Mouse (Mus musculus) MEL (cell line): Measurements from ENCODE around the gene Isoc2b.

Experiments
- CHD2 ChIP-seq: IDR thresholded peaks from 2 replicates; pipeline ENCODE4 v1.6.1; 2011; ENCODE audit warnings: low read length, improper control_type of control experiment
- CTCF ChIP-seq, 3 experiments: IDR thresholded peaks in 2 of 3; conservative IDR thresholded peaks in 1 of 3; 2 replicates each; pipeline ENCODE4 v1.5.1; 2011 to 2012; ENCODE audit warnings: low read length in 3 of 3, low read depth in 2 of 3, mild to moderate bottlenecking in 2 of 3, improper control_type of control experiment in 1 of 3, inconsistent platforms in 1 of 3, mixed read lengths in 1 of 3, moderate library complexity in 1 of 3; ENCODE audit not compliant: control insufficient read depth in 1 of 3, insufficient read depth in 1 of 3, poor library complexity in 1 of 3, severe bottlenecking in 1 of 3
- GATA1 ChIP-seq: IDR thresholded peaks from 2 replicates; pipeline ENCODE4 v1.6.1; 2011; ENCODE audit warnings: low read depth, low read length, improper control_type of control experiment
- JUND ChIP-seq: IDR thresholded peaks from 2 replicates; pipeline ENCODE4 v1.6.1; 2011; ENCODE audit warnings: low read depth, mild to moderate bottlenecking, improper control_type of control experiment, low read length
- MAFK ChIP-seq: IDR thresholded peaks from 2 replicates; pipeline ENCODE4 v1.6.1; 2011; ENCODE audit warnings: low read depth, mild to moderate bottlenecking, low read length, improper control_type of control experiment, borderline replicate concordance
- MAX ChIP-seq: IDR thresholded peaks from 2 replicates; pipeline ENCODE4 v1.6.1; 2011; ENCODE audit warnings: low read length, improper control_type of control experiment
- MEF2A ChIP-seq: IDR thresholded peaks from 2 replicates; pipeline ENCODE4 v1.6.1; 2014; ENCODE audit warnings: low read depth, mild to moderate bottlenecking, inconsistent platforms, low read length, improper control_type of control experiment; ENCODE audit not compliant: poor library complexity, insufficient replicate concordance, severe bottlenecking; ENCODE audit errors: extremely low read depth
- POLR2A ChIP-seq, 2 experiments: IDR thresholded peaks; 2 replicates each; pipeline ENCODE4 v1.6.1; 2011 to 2012; ENCODE audit warnings: low read length in 2 of 2, mild to moderate bottlenecking in 2 of 2, control low read depth in 1 of 2, improper control_type of control experiment in 1 of 2, low read depth in 1 of 2, moderate library complexity in 1 of 2; ENCODE audit not compliant: control insufficient read depth in 1 of 2, insufficient read depth in 1 of 2, poor library complexity in 1 of 2
- RAD21 ChIP-seq: IDR thresholded peaks from 2 replicates; pipeline ENCODE4 v1.6.1; 2011; ENCODE audit warnings: mild to moderate bottlenecking, low read depth, low read length, improper control_type of control experiment
- SIN3A ChIP-seq: IDR thresholded peaks from 2 replicates; pipeline ENCODE4 v1.6.1; 2012; ENCODE audit warnings: low read length, improper control_type of control experiment, inconsistent platforms
- TAL1 ChIP-seq: IDR thresholded peaks from 2 replicates; pipeline ENCODE4 v1.6.1; 2012; ENCODE audit warnings: mild to moderate bottlenecking, inconsistent platforms, low read length, moderate library complexity, mixed read lengths
- ZC3H11A ChIP-seq: IDR thresholded peaks from 2 replicates; pipeline ENCODE4 v1.6.1; 2012; ENCODE audit warnings: low read depth, mild to moderate bottlenecking, inconsistent platforms, low read length, improper control_type of control experiment

DNA sequence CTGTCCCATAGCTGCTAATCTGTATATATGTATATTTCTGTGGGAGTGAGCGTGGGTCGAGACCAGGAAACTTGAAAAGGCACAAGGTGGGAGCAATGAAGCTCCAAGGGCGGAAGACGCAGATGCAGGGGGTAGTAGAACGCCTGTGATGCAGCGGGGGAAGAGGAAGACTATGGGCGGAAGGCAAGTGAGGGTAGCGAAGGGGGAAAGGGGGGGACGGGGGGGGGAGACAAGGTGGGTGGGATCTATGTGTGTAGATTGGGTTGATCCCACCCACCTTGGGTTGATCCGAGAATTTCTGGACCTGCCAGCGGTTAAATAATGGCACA is 30.4 kb upstream of the Isoc2b start:
- TF ChIP-seq MAFK = no peak
- no peak for TF ChIP-seq POLR2A (IDR thresholded peaks at IDR 0.05; ENCODE audit: control insufficient read depth in 1 of 2, insufficient read depth in 1 of 2, low read depth in 1 of 2, low read length in 2 of 2, poor library complexity in 1 of 2)
- no peak for TF ChIP-seq CTCF (IDR thresholded peaks at IDR 0.05 in 2 of 3, conservative IDR thresholded peaks at IDR 0.05 in 1 of 3; ENCODE audit: control insufficient read depth in 1 of 3, insufficient read depth in 1 of 3, low read depth in 2 of 3, low read length in 3 of 3, poor library complexity in 1 of 3, severe bottlenecking in 1 of 3)
- no peak for TF ChIP-seq ZC3H11A
- TF ChIP-seq GATA1 = no peak
- no peak for TF ChIP-seq SIN3A
- no peak for TF ChIP-seq JUND
- no peak for TF ChIP-seq MAX
- TF ChIP-seq CHD2 = no peak
- TF ChIP-seq MEF2A = no peak
- TF ChIP-seq TAL1 = no peak
- TF ChIP-seq RAD21 = no peak
